Comparison of ENCODE assay signal across 8 mouse cellular contexts in the genomic region with DNA sequence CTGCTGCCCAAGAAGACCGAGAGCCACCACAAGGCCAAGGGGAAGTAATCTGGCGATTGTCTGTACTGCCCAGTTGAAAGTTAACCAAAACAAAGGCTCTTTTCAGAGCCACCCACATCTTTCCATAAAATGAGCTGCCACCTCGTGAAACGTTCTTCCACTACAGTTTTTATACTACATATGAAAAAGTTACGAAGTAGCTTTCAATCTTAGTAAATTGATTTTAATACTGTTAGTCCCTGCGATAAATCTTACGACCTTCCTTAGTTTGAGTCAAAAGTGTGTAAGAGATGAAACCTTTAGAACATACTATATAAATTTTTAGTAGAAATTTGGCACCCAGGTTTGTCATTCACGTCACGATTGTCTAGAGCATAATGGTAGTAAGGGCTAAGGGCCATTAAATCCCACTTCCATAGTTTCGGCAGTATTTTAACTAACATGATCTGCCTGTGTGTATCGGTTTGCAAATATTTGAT. TPM values are rescaled to one million over a fixed set of nuclear protein-coding genes. Genes with fewer than 3 reads are reported as not detected.
A peak's percentile ranks its signal among the peaks of the same experiment; 100 is the strongest.
DNase-seq lines count a peak whose midpoint lies in the region; ATAC-seq and TF ChIP-seq lines count a peak whose summit lies in the region.

No protein-coding gene starts in this region.

- H3K27me3 ChIP-seq in liver, adult 2 months (ENCODE audit: control insufficient read depth, insufficient read depth, low read length) = no peaks in the 10 kb centered on the region
- no peaks in the 10 kb centered on the region for H3K27me3 ChIP-seq in hindbrain, embryonic 13.5 days
- H3K27me3 ChIP-seq in midbrain, embryonic 12.5 days = no peaks in the 10 kb centered on the region

- no peaks in the 10 kb centered on the region for H3K79me2 ChIP-seq in liver, adult 2 months (ENCODE audit: control insufficient read depth, insufficient read depth, low read length)

- H3K9me3 ChIP-seq in hindbrain, embryonic 13.5 days = no peaks in the 10 kb centered on the region
- H3K9me3 ChIP-seq in midbrain, embryonic 12.5 days = no peaks in the 10 kb centered on the region

- peaks cover 4% of the 10 kb centered on the region for H3K4me1 ChIP-seq in liver, adult 2 months (ENCODE audit: control insufficient read depth, insufficient read depth, low read length)
- peaks cover 16% of the 10 kb centered on the region for H3K4me1 ChIP-seq in hindbrain, embryonic 13.5 days (replicated peaks)
- peaks cover 22% of the 10 kb centered on the region for H3K4me1 ChIP-seq in midbrain, embryonic 12.5 days

- ATAC-seq in hindbrain, embryonic 13.5 days (ENCODE audit: low FRiP score) = 0 out of 2 replicates have a peak, but pooled peaks have one; percentile 21
- ATAC-seq in midbrain, embryonic 12.5 days (ENCODE audit: low FRiP score, low read depth) = peak; percentile 21

- WGBS in liver, adult 2 months = 4% methylated on average over 11 of the region's 11 CpGs
- 2% methylated on average over 11 of the region's 11 CpGs for WGBS in hindbrain, embryonic 13.5 days
- WGBS in midbrain, embryonic 12.5 days = 1% methylated on average over 11 of the region's 11 CpGs

- DNase-seq in liver, adult 2 months (ENCODE audit: extremely low read depth, low read depth, low spot score) = no peak
- DNase-seq in liver = no peak
- DNase-seq in brain, embryonic 14.5 days (ENCODE audit: low read depth) = peak; percentile 58
- no peak for DNase-seq in cerebellum, postnatal 4 days (ENCODE audit: low spot score in 2 of 2)
- DNase-seq in frontal cortex, adult 2 months (ENCODE audit: extremely low spot score in 1 of 2, low spot score in 1 of 2) = no peak
- no peak for DNase-seq in layer of hippocampus, postnatal 36 days

- 0 out of 2 replicates have a peak overlapping the region, but pooled peaks have one; percentile 41 for H3K9ac ChIP-seq in liver, adult 2 months (ENCODE audit: low read depth, low read length)
- peak overlapping the region; percentile 67; the same call in 1 of the 2 replicates for H3K9ac ChIP-seq in hindbrain, embryonic 13.5 days
- H3K9ac ChIP-seq in midbrain, embryonic 12.5 days (replicated peaks) = peak overlapping the region; percentile 54; the same call in 1 of the 2 replicates

- H3K27ac ChIP-seq in liver, adult 2 months (replicated peaks; ENCODE audit: insufficient read depth, low read depth, low read length) = peak overlapping the region; percentile 67; the same call in 1 of the 2 replicates
- peak overlapping the region; percentile 94 for H3K27ac ChIP-seq in hindbrain, embryonic 13.5 days
- H3K27ac ChIP-seq in midbrain, embryonic 12.5 days (replicated peaks) = peak overlapping the region; percentile 95

- no peaks in the 10 kb centered on the region for H3K36me3 ChIP-seq in liver, adult 2 months (ENCODE audit: control insufficient read depth, insufficient read depth, low read length)
- no peaks in the 10 kb centered on the region for H3K36me3 ChIP-seq in hindbrain, embryonic 13.5 days
- no peaks in the 10 kb centered on the region for H3K36me3 ChIP-seq in midbrain, embryonic 12.5 days

- no peak for TF ChIP-seq CTCF in liver, adult 2 months (IDR thresholded peaks at IDR 0.05; ENCODE audit: low read depth, low read length)
- TF ChIP-seq CTCF in brain, embryonic 14.5 days (IDR thresholded peaks at IDR 0.05; ENCODE audit: borderline replicate concordance, extremely low read depth, insufficient read depth, insufficient read length) = no peak

- H3K4me2 ChIP-seq in hindbrain, embryonic 13.5 days = peak overlapping the region; percentile 69
- peak overlapping the region; percentile 60 for H3K4me2 ChIP-seq in midbrain, embryonic 12.5 days (replicated peaks)

- TF ChIP-seq POLR2A in liver, adult 2 months (IDR thresholded peaks at IDR 0.05; ENCODE audit: extremely low read depth, insufficient read depth, low read length) = no peak
- TF ChIP-seq POLR2A in brain, embryonic 14.5 days (IDR thresholded peaks at IDR 0.05; ENCODE audit: borderline replicate concordance, extremely low read depth, insufficient read depth, insufficient read length, poor library complexity, severe bottlenecking) = no peak

- peak overlapping the region; percentile 34; the same call in 1 of the 2 replicates for H3K4me3 ChIP-seq in liver, adult 2 months (ENCODE audit: insufficient read depth, low read depth, low read length)
- H3K4me3 ChIP-seq in hindbrain, embryonic 13.5 days = peak overlapping the region; percentile 44
- H3K4me3 ChIP-seq in midbrain, embryonic 12.5 days = peak overlapping the region; percentile 47

RNA-seq across cellular contexts. Expression of a gene that starts 0.6 kb away (rescaled TPM):
- total RNA-seq in liver, adult 2 months (2014; rRNA removed) = 15.2 and 31.1 TPM in 2 replicates
- polyA plus RNA-seq in liver, adult 2 months (2012; rRNA removed) = 0.23 and 0.58 TPM in 2 replicates
- 49.2 and 55.6 TPM in 2 replicates for polyA plus RNA-seq in brain, embryonic 14.5 days (2012; rRNA removed)
- polyA plus RNA-seq in hindbrain, embryonic 13.5 days (2015; fragmentation: Nextera tagmentation; extraction: Ambion mirVana) = 4.2 and 4.4 TPM in 2 replicates
- 14.7 and 16.1 TPM in 2 replicates for polyA plus RNA-seq in midbrain, embryonic 12.5 days (2016; fragmentation: Nextera tagmentation; extraction: Ambion mirVana)
- 0.76 and 1.1 TPM in 2 replicates for polyA plus RNA-seq in frontal cortex, adult 2 months (2012; rRNA removed)
- 10 to 100 TPM; 15.0 to 21.4 TPM for total RNA-seq in layer of hippocampus, postnatal 36 days (2021)

RNA-seq across cellular contexts. Expression of a gene that starts 0.6 kb away (rescaled TPM):
- 19.4 and 55.8 TPM in 2 replicates for total RNA-seq in liver, adult 2 months (2014; rRNA removed)
- 0.45 and 1.0 TPM in 2 replicates for polyA plus RNA-seq in liver, adult 2 months (2012; rRNA removed)
- 34.0 and 49.9 TPM in 2 replicates for polyA plus RNA-seq in brain, embryonic 14.5 days (2012; rRNA removed)
- 10.5 and 12.7 TPM in 2 replicates for polyA plus RNA-seq in hindbrain, embryonic 13.5 days (2015; fragmentation: Nextera tagmentation; extraction: Ambion mirVana)
- polyA plus RNA-seq in midbrain, embryonic 12.5 days (2016; fragmentation: Nextera tagmentation; extraction: Ambion mirVana) = 53.0 and 53.2 TPM in 2 replicates
- polyA plus RNA-seq in frontal cortex, adult 2 months (2012; rRNA removed) = 0.82 and 2.8 TPM in 2 replicates
- 10 to 100 TPM; 29.8 to 37.0 TPM for total RNA-seq in layer of hippocampus, postnatal 36 days (2021)

RNA-seq across cellular contexts. Expression of a gene that starts 5.0 kb away (rescaled TPM):
- 41.9 and 75.6 TPM in 2 replicates for total RNA-seq in liver, adult 2 months (2014; rRNA removed)
- 0.41 and 0.55 TPM in 2 replicates for polyA plus RNA-seq in liver, adult 2 months (2012; rRNA removed)
- 11.1 and 17.5 TPM in 2 replicates for polyA plus RNA-seq in brain, embryonic 14.5 days (2012; rRNA removed)
- polyA plus RNA-seq in hindbrain, embryonic 13.5 days (2015; fragmentation: Nextera tagmentation; extraction: Ambion mirVana) = 0.86 and 1.7 TPM in 2 replicates
- 2.5 and 4.5 TPM in 2 replicates for polyA plus RNA-seq in midbrain, embryonic 12.5 days (2016; fragmentation: Nextera tagmentation; extraction: Ambion mirVana)
- 0.74 and 1.3 TPM in 2 replicates for polyA plus RNA-seq in frontal cortex, adult 2 months (2012; rRNA removed)
- total RNA-seq in layer of hippocampus, postnatal 36 days (2021) = 10 to 100 TPM; 23.0 to 24.2 TPM

RNA-seq across cellular contexts. Expression of a gene that starts 5.3 kb away (rescaled TPM):
- total RNA-seq in liver, adult 2 months (2014; rRNA removed) = 62.4 and 63.4 TPM in 2 replicates
- 1.2 TPM in 1 of 2 replicates, not detected in the other for polyA plus RNA-seq in liver, adult 2 months (2012; rRNA removed)
- polyA plus RNA-seq in brain, embryonic 14.5 days (2012; rRNA removed) = 17.9 and 20.4 TPM in 2 replicates
- polyA plus RNA-seq in hindbrain, embryonic 13.5 days (2015; fragmentation: Nextera tagmentation; extraction: Ambion mirVana) = 1.4 TPM in 1 of 2 replicates, not detected in the other
- polyA plus RNA-seq in midbrain, embryonic 12.5 days (2016; fragmentation: Nextera tagmentation; extraction: Ambion mirVana) = 5.0 and 8.0 TPM in 2 replicates
- polyA plus RNA-seq in frontal cortex, adult 2 months (2012; rRNA removed) = 2.9 and 4.5 TPM in 2 replicates
- 10 to 100 TPM; 83.9 to 89.6 TPM for total RNA-seq in layer of hippocampus, postnatal 36 days (2021)

RNA-seq across cellular contexts. Expression of a gene that starts 6.1 kb away (rescaled TPM):
- 8.0 and 24.1 TPM in 2 replicates for total RNA-seq in liver, adult 2 months (2014; rRNA removed)
- 0.20 and 0.27 TPM in 2 replicates for polyA plus RNA-seq in liver, adult 2 months (2012; rRNA removed)
- 30.4 and 54.0 TPM in 2 replicates for polyA plus RNA-seq in brain, embryonic 14.5 days (2012; rRNA removed)
- polyA plus RNA-seq in hindbrain, embryonic 13.5 days (2015; fragmentation: Nextera tagmentation; extraction: Ambion mirVana) = 1.3 and 1.9 TPM in 2 replicates
- polyA plus RNA-seq in midbrain, embryonic 12.5 days (2016; fragmentation: Nextera tagmentation; extraction: Ambion mirVana) = 7.9 and 9.3 TPM in 2 replicates
- polyA plus RNA-seq in frontal cortex, adult 2 months (2012; rRNA removed) = 0.24 and 0.46 TPM in 2 replicates
- 1 to 10 TPM; 2.5 to 5.2 TPM for total RNA-seq in layer of hippocampus, postnatal 36 days (2021)
